Comparison of ENCODE assay signal across 12 mouse cellular contexts in the genomic region with DNA sequence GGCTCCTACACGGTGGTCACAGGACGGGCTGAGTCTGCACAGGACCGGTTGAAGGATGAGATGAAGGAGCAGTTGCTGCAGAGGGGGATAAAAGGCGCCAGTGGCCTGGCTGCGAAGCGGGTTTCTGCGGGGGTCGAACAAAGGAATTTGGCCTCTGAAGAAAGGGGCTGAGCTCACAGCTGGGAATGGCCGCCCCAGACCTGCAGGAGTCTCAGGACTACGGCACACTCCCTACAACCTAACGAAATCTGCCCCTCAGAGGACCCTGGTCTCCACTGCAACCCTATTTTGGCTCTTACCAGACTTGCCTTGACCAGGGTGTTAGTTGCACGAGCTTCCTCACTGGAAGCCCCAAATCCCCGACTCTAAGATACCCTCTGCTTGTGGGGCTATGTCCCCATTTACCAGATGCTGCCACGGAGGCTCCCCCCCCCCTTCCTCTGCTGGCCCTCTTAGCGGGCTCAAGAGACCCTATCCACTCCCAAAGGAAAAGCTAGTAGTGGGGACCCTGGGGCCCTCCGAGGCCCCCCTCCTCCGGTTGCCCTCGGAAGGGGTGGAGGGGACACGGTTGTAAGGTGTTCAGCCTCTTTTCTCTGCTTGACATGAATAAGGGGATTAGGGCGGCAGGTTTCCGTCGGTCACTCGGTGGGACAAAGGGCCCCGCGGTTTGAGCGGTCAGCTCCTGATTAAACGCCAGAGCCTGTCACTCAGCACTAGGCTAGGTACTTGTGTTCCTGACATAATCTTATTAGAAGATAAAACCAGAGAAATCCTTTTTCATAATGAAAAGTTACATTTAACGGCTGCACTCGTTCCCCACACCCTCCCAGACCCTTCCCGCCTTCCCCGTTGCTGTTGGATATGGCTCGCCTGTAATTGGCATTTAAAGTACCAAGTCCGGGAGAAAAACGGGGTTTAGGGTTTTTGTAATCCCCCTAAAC. TPM values are rescaled to one million over a fixed set of nuclear protein-coding genes. Genes with fewer than 3 reads are reported as not detected.
DNase-seq lines count a peak whose midpoint lies in the region; ATAC-seq and TF ChIP-seq lines count a peak whose summit lies in the region.
"Had no signal": no experiment of that assay in that cellular context is flagged by ENCODE, and none has a peak within 500 bp of the region (broad histone marks: within the 10 kb centered on the region; RNA-seq: fewer than 3 reads in every experiment).

No protein-coding gene starts in this region.

- peaks cover 95% of the 10 kb centered on the region for H3K27me3 ChIP-seq in hindbrain, embryonic 11.5 days (ENCODE audit: control insufficient read depth, insufficient read depth, low read length)
- H3K27me3 ChIP-seq in midbrain, embryonic 11.5 days (ENCODE audit: control insufficient read depth, insufficient read depth, low read length): peaks cover 100% of the 10 kb centered on the region
- peaks cover 7% of the 10 kb centered on the region; the same call in 1 of the 2 replicates for H3K27me3 ChIP-seq in cerebellum, adult 2 months (ENCODE audit: control insufficient read depth, insufficient read depth, low read length)

- peak overlapping the region; percentile 11; the same call in 1 of the 2 replicates for H3K27ac ChIP-seq in hindbrain, embryonic 11.5 days (ENCODE audit: low read depth, low read length)
- no peak overlapping the region; the same call in 1 of the 2 replicates for H3K27ac ChIP-seq in midbrain, embryonic 11.5 days (ENCODE audit: low read depth, low read length)
- no peak overlapping the region for H3K27ac ChIP-seq in cerebellum, adult 2 months (ENCODE audit: insufficient read depth, low read length)
- H3K27ac ChIP-seq: heart, embryonic 13.5 days; liver, embryonic 12.5 days; macrophage had no signal

- ATAC-seq in hindbrain, embryonic 11.5 days (ENCODE audit: low FRiP score): no peak; the same call in 1 of the 2 replicates
- peak; percentile 75 for ATAC-seq in midbrain, embryonic 11.5 days (ENCODE audit: low FRiP score)
- ATAC-seq: liver, embryonic 12.5 days had no signal

- DNase-seq in ES-CJ7 (ENCODE audit: low read depth, low spot score): peak; percentile 41
- peak; percentile 55 for DNase-seq in brain, embryonic 14.5 days (ENCODE audit: low read depth)
- peak; percentile 60 for DNase-seq in hindbrain, embryonic 11.5 days (ENCODE audit: low spot score)
- peak; percentile 96 for DNase-seq in midbrain, embryonic 11.5 days (ENCODE audit: low spot score, missing footprints)
- no peak for DNase-seq in cerebellum, adult 2 months
- no peak for DNase-seq in lung, postnatal 10 days
- DNase-seq in right cerebral cortex, postnatal 14 days: no peak
- no peak for DNase-seq in left cerebral cortex, adult 11 months (ENCODE audit: low spot score)
- DNase-seq: kidney, adult 11 months had no signal

- TF ChIP-seq POLR2A in brain, embryonic 14.5 days (IDR thresholded peaks at IDR 0.05; ENCODE audit: borderline replicate concordance, extremely low read depth, insufficient read depth, insufficient read length, poor library complexity, severe bottlenecking): no peak
- TF ChIP-seq POLR2A in cerebellum, adult 2 months (IDR thresholded peaks at IDR 0.05; ENCODE audit: borderline replicate concordance, insufficient read depth, low read length): no peak

- under 1% methylated on average over 34 of the region's 34 CpGs for WGBS in hindbrain, embryonic 11.5 days
- under 1% methylated on average over 34 of the region's 34 CpGs for WGBS in midbrain, embryonic 11.5 days
- WGBS in cerebellum, adult 2 months: 3% methylated on average over 34 of the region's 34 CpGs

- no peak overlapping the region; the same call in 1 of the 2 replicates for H3K9ac ChIP-seq in hindbrain, embryonic 11.5 days (ENCODE audit: low read depth, low read length)
- peak overlapping the region; percentile 27 for H3K9ac ChIP-seq in midbrain, embryonic 11.5 days (ENCODE audit: low read length)
- H3K9ac ChIP-seq: heart, embryonic 13.5 days; liver, embryonic 12.5 days had no signal

- no peak for TF ChIP-seq CTCF in brain, embryonic 14.5 days (IDR thresholded peaks at IDR 0.05; ENCODE audit: borderline replicate concordance, extremely low read depth, insufficient read depth, insufficient read length)
- no peak for TF ChIP-seq CTCF in cerebellum, adult 2 months (IDR thresholded peaks at IDR 0.05; ENCODE audit: borderline replicate concordance, insufficient read depth, low read depth, low read length)

- H3K4me2 ChIP-seq in hindbrain, embryonic 11.5 days (replicated peaks; ENCODE audit: low read depth, low read length): no peak overlapping the region; the same call in 1 of the 2 replicates
- peak overlapping the region; percentile 47 for H3K4me2 ChIP-seq in midbrain, embryonic 11.5 days
- H3K4me2 ChIP-seq: liver, embryonic 12.5 days had no signal

- H3K9me3 ChIP-seq in hindbrain, embryonic 11.5 days (ENCODE audit: control insufficient read depth, low read length): no peaks in the 10 kb centered on the region
- no peaks in the 10 kb centered on the region for H3K9me3 ChIP-seq in midbrain, embryonic 11.5 days (ENCODE audit: control insufficient read depth, low read length)
- H3K9me3 ChIP-seq: heart, embryonic 13.5 days; liver, embryonic 12.5 days had no signal

- no peaks in the 10 kb centered on the region for H3K36me3 ChIP-seq in hindbrain, embryonic 11.5 days (ENCODE audit: control insufficient read depth, insufficient read depth, low read length)
- no peaks in the 10 kb centered on the region for H3K36me3 ChIP-seq in midbrain, embryonic 11.5 days (ENCODE audit: control insufficient read depth, insufficient read depth, low read length)
- H3K36me3 ChIP-seq: heart, embryonic 13.5 days; liver, embryonic 12.5 days had no signal

- no peak overlapping the region for H3K4me3 ChIP-seq in hindbrain, embryonic 11.5 days (ENCODE audit: low read depth, low read length)
- H3K4me3 ChIP-seq in midbrain, embryonic 11.5 days (ENCODE audit: low read depth, low read length): no peak overlapping the region
- H3K4me3 ChIP-seq in cerebellum, adult 2 months (replicated peaks; ENCODE audit: insufficient read depth, low read depth, low read length): no peak overlapping the region
- H3K4me3 ChIP-seq: liver, embryonic 12.5 days had no signal

- H3K4me1 ChIP-seq in hindbrain, embryonic 11.5 days (replicated peaks; ENCODE audit: control insufficient read depth, insufficient read depth, low read length): peaks cover 25% of the 10 kb centered on the region
- peaks cover 41% of the 10 kb centered on the region for H3K4me1 ChIP-seq in midbrain, embryonic 11.5 days (ENCODE audit: control insufficient read depth, insufficient read depth, low read length)
- no peaks in the 10 kb centered on the region for H3K4me1 ChIP-seq in cerebellum, adult 2 months (ENCODE audit: control insufficient read depth, insufficient read depth, low read length)
- H3K4me1 ChIP-seq: liver, embryonic 12.5 days had no signal

RNA-seq across cellular contexts. Expression of a gene that starts 10.0 kb away (rescaled TPM):
- polyA plus RNA-seq in brain, embryonic 14.5 days (2012; rRNA removed): 2.9 and 16.0 TPM in 2 replicates
- 4.2 and 5.0 TPM in 2 replicates for polyA plus RNA-seq in hindbrain, embryonic 11.5 days (2014; fragmentation: Nextera tagmentation; extraction: Ambion mirVana)
- polyA plus RNA-seq in midbrain, embryonic 11.5 days (2014; fragmentation: Nextera tagmentation; extraction: Ambion mirVana): 2.0 and 2.2 TPM in 2 replicates
- 0.84 and 0.93 TPM in 2 replicates for polyA plus RNA-seq in cerebellum, adult 2 months (2012; rRNA removed)
- polyA plus RNA-seq: heart, embryonic 13.5 days; liver, embryonic 12.5 days; macrophage had no signal

Comparison
In these comparisons a context has a peak if more than half of its experiments do, and no peak if none do; other contexts are left out.
1. DNase-seq: peak in ES-CJ7 (single experiment), brain, embryonic 14.5 days (single experiment), hindbrain, embryonic 11.5 days (single experiment) and midbrain, embryonic 11.5 days (single experiment); none in cerebellum, adult 2 months (0 of 2), lung, postnatal 10 days (single experiment), right cerebral cortex, postnatal 14 days (single experiment) and left cerebral cortex, adult 11 months (single experiment).